Mouse (Mus musculus) liver, embryonic 13.5 days (tissue): ENCODE measurements around the gene Diablo. TPM values are rescaled to one million over a fixed set of nuclear protein-coding genes. Genes with fewer than 3 reads are reported as not detected.
A peak's percentile ranks its signal among the peaks of the same experiment; 100 is the strongest.

Experiments used
- ATAC-seq: fragments of 200-750 bp; cut with Nextera tagmentation; 2 replicates; pipeline ENCODE4 v1.8.0; 2017; ENCODE audit warnings: low read depth, mild to moderate bottlenecking, moderate number of reproducible peaks, moderate library complexity
- DNase-seq: peaks from one replicate; pipeline ENCODE4 v3.0.0; 2022
- H3K27ac ChIP-seq: fragments of 300-500 bp; sonication (generic); 2 replicates; pipeline ENCODE4 v1.5.1; 2015; ENCODE audit warnings: moderate library complexity, mild to moderate bottlenecking, inconsistent platforms
- H3K27me3 ChIP-seq: fragments of 300-500 bp; sonication (generic); 2 replicates; pipeline ENCODE4 v1.6.1; 2015; ENCODE audit warnings: mild to moderate bottlenecking, inconsistent platforms
- H3K36me3 ChIP-seq: fragments of 300-500 bp; sonication (generic); 2 replicates; pipeline ENCODE4 v1.6.1; 2015; ENCODE audit warnings: mild to moderate bottlenecking, inconsistent platforms
- H3K4me1 ChIP-seq: fragments of 300-500 bp; sonication (generic); replicated peaks from 2 replicates; pipeline ENCODE4 v1.6.1; 2015; ENCODE audit warnings: inconsistent platforms
- H3K4me2 ChIP-seq: fragments of 300-500 bp; sonication (generic); 2 replicates; pipeline ENCODE4 v1.6.1; 2015; ENCODE audit warnings: inconsistent platforms, mild to moderate bottlenecking, moderate library complexity
- H3K4me3 ChIP-seq: fragments of 300-500 bp; sonication (generic); replicated peaks from 2 replicates; pipeline ENCODE4 v1.5.1; 2015; ENCODE audit warnings: mild to moderate bottlenecking, inconsistent platforms
- H3K9ac ChIP-seq: fragments of 300-500 bp; sonication (generic); 2 replicates; pipeline ENCODE4 v1.6.1; 2015; ENCODE audit warnings: mild to moderate bottlenecking, inconsistent platforms
- H3K9me3 ChIP-seq: fragments of 300-500 bp; sonication (generic); replicated peaks from 2 replicates; pipeline ENCODE4 v1.6.1; 2016; ENCODE audit warnings: inconsistent platforms
- WGBS: fragments of 180-500 bp; shearing (Covaris S2); methylation state at CpG from one replicate; pipeline ENCODE4 v1.1.7; 2015; ENCODE audit not compliant: insufficient replicate concordance; 5-methylcytosine and 5-hydroxymethylcytosine counted together
- polyA plus RNA-seq: library from polyadenylated mRNA; unstranded; fragments of >200 nt; fragmentation: Nextera tagmentation; extraction: Ambion mirVana; gene quantifications from 2 replicates; pipeline ENCODE4 v1.2.1, GENCODE M21; 2015

The Diablo gene
- polyA plus RNA-seq, 1 experiment from 2014 or later = 67.3 TPM

- H3K9ac ChIP-seq = no peak overlapping the region
- H3K4me1 ChIP-seq = peaks cover 14% of the 10 kb centered on the region
- H3K36me3 ChIP-seq = no peaks in the 10 kb centered on the region
- no peak overlapping the region for H3K4me3 ChIP-seq
- H3K9me3 ChIP-seq = no peaks in the 10 kb centered on the region
- H3K4me2 ChIP-seq = no peak overlapping the region
- ATAC-seq (no peak), DNase-seq (no peak)
- WGBS = 43% methylated on average over 4 of the region's 4 CpGs
- H3K27me3 ChIP-seq = peaks cover 42% of the 10 kb centered on the region
- no peak overlapping the region for H3K27ac ChIP-seq
Observed at GRCm38 (mm10) chr5:123501973-123502372, 22.0 kb downstream of the Diablo start.

- H3K27ac ChIP-seq = no peak overlapping the region
- WGBS = 39% methylated on average over 4 of the region's 4 CpGs
- H3K27me3 ChIP-seq = peaks cover 31% of the 10 kb centered on the region
- no peak for DNase-seq
- no peaks in the 10 kb centered on the region for H3K36me3 ChIP-seq
- no peak overlapping the region for H3K4me3 ChIP-seq
- H3K4me1 ChIP-seq = peaks cover 14% of the 10 kb centered on the region
- no peaks in the 10 kb centered on the region for H3K9me3 ChIP-seq
- H3K4me2 ChIP-seq = no peak overlapping the region
- no peak overlapping the region for H3K9ac ChIP-seq
- no peak for ATAC-seq
Observed at GRCm38 (mm10) chr5:123499717-123500116, 24.3 kb downstream of the Diablo start.

GRCm38 (mm10) chr5:123489935-123490334 lies 34.0 kb downstream of the Diablo start:
- Histone ChIP-seq H3K4me2 (no peak overlapping the region), H3K4me1 (no peaks in the 10 kb centered on the region), H3K4me3 (no peak overlapping the region), H3K27ac (no peak overlapping the region), H3K9me3 (no peaks in the 10 kb centered on the region), H3K27me3 (peaks cover 30% of the 10 kb centered on the region), H3K9ac (no peak overlapping the region), H3K36me3 (no peaks in the 10 kb centered on the region)
- DNase-seq (no peak), ATAC-seq (no peak)
- 55% methylated on average over 9 of the region's 9 CpGs for WGBS

- Histone ChIP-seq H3K9ac (no peak within 1 kb of the TSS), H3K27ac (no peak within 1 kb of the TSS), H3K9me3 (no peaks in the 10 kb centered on the region), H3K36me3 (no peaks in the 10 kb centered on the region), H3K27me3 (peaks cover 30% of the 10 kb centered on the region), H3K4me3 (no peak within 1 kb of the TSS), H3K4me2 (no peak within 1 kb of the TSS), H3K4me1 (no peaks in the 10 kb centered on the region)
- WGBS = 7% methylated on average over 25 of the region's 25 CpGs
- DNase-seq = no peak
- ATAC-seq = no peak
Observed at GRCm38 (mm10) chr5:123489112-123489785, 34.7 kb downstream of the Diablo start, which contains the start of the genes Lrrc43 and Il31. Gene Lrrc43 (plus strand): TSS chr5:123489305. Gene Il31 (minus strand): TSS chr5:123489489.

DNA sequence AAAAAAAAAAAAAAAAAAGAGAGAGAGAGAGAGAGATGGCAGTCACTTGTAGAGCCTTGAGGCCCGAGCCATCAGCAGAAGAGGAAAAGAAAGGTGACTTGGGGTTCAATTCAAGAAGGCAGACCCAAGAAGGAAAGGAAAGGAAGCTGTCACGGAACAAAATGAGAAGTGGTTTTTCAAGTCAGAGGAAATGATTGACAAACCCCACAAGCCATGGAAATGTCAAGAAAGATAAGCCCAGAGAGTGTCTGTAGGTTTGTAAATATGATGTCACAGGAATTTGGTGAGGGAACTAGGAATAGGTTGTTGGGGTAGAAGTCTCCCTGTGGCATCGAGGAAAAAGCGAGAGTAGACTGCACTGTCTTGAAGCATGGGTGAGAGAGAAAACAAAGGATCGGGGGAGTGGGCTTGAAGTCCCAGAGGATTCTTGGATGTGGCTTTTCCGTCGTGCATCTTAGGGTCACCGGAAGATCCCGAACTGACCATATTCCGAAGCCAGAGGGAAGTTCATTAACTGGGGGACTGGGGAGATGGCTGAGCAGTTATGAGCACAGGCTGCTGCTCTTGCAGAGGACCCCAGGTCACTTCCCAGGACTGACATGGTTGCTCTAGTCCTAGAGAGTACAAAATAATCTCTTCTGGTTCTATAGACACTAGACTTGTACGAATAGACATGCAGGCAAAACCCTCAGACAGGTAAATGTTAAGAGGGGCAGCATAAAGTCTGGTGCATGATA lies 36.1 kb downstream of the Diablo start:
- peaks cover 30% of the 10 kb centered on the region for H3K27me3 ChIP-seq
- no peak overlapping the region for H3K27ac ChIP-seq
- no peaks in the 10 kb centered on the region for H3K36me3 ChIP-seq
- DNase-seq (no peak), ATAC-seq (no peak)
- no peak overlapping the region for H3K4me3 ChIP-seq
- no peaks in the 10 kb centered on the region for H3K4me1 ChIP-seq
- H3K9ac ChIP-seq = no peak overlapping the region
- WGBS = 45% methylated on average over 11 of the region's 11 CpGs
- H3K4me2 ChIP-seq = no peak overlapping the region
- no peaks in the 10 kb centered on the region for H3K9me3 ChIP-seq

DNA sequence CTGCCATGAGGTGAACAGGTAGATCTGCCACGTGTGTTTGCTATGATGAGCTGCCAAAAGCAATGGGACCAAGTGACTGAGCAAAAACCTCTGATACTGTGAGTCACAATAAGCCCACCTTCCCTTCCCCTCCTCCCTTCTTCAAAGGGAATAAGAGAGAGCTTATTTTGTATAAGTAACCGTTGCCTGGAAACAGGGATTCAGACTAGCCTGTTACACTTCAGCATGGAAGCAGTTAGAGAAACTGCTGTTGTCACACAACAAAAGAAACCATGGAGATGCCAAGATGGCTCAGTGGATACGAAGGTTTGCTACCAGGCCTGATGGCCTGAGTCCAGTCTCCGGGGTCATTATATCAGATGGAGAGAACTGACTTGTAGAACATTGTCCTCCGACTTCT lies 50.2 kb downstream of the Diablo start:
- DNase-seq (no peak), ATAC-seq (no peak)
- no peak overlapping the region for H3K27ac ChIP-seq
- H3K4me3 ChIP-seq = no peak overlapping the region
- H3K4me2 ChIP-seq = no peak overlapping the region
- H3K9ac ChIP-seq = no peak overlapping the region
- no peaks in the 10 kb centered on the region for H3K27me3 ChIP-seq
- 63% methylated on average over 5 of the region's 5 CpGs for WGBS
- no peaks in the 10 kb centered on the region for H3K9me3 ChIP-seq
- H3K4me1 ChIP-seq = no peaks in the 10 kb centered on the region; the same call in 1 of the 2 replicates
- H3K36me3 ChIP-seq = no peaks in the 10 kb centered on the region

DNA sequence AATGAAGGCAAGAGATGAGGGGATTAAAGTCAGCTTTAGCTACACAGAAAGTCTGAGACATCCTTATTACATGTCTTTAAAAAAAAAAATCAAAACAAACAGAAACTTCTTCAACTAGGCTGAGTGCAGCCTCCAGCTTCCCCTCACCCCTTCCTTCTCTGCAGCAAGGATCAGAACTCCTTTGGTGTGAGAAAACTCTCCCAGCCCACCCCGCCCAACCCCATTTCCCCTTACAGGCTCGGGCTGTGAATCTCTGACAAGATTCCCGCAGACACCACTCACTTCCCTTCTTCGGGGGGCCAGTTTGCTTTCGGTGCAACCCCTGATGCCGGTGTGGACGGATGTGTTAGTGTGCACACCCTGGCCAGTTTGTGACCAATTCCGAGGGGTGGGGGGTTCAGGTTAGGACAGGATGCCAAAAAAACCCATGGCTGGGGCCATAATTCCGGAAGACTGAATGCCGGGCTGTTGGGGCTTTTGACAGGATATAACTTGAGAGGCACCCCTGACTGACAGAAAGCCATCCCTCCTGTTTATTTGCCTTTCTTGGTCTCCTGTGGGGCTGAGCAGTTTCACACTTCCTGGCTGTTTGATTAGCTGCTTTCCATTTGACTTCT lies 53.1 kb downstream of the Diablo start:
- WGBS = 3% methylated on average over 10 of the region's 10 CpGs
- no peak for ATAC-seq
- H3K36me3 ChIP-seq = no peaks in the 10 kb centered on the region
- no peak overlapping the region for H3K27ac ChIP-seq
- no peak overlapping the region for H3K4me3 ChIP-seq
- H3K27me3 ChIP-seq = no peaks in the 10 kb centered on the region
- H3K4me2 ChIP-seq = peak overlapping the region; percentile 43
- DNase-seq = no peak
- no peak overlapping the region for H3K9ac ChIP-seq
- H3K9me3 ChIP-seq = no peaks in the 10 kb centered on the region
- no peaks in the 10 kb centered on the region; the same call in 1 of the 2 replicates for H3K4me1 ChIP-seq

DNA sequence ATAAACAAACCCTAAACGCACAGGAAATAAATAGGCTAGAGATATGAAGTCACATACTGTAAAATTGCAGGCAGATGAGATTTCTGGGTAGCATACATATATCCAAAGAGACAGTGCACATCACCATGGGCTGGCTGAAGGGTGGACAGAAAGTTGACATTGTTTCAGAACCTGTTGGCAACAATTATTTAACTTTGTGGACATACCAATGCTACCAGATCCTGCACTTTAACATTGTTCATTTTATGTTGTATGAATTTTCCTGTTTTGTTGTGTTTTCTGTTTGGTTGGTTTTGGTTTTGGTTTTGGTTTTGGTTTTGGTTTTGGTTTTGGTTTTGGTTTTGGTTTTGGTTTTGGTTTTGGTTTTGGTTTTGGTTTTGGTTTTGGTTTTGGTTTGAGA lies 59.3 kb downstream of the Diablo start:
- 54% methylated on average over 1 of the region's 1 CpGs for WGBS
- no peak overlapping the region for H3K4me3 ChIP-seq
- H3K4me2 ChIP-seq = no peak overlapping the region
- no peaks in the 10 kb centered on the region for H3K36me3 ChIP-seq
- DNase-seq (no peak), ATAC-seq (no peak)
- no peak overlapping the region for H3K9ac ChIP-seq
- H3K27ac ChIP-seq = no peak overlapping the region
- H3K27me3 ChIP-seq = no peaks in the 10 kb centered on the region
- H3K4me1 ChIP-seq = no peaks in the 10 kb centered on the region; the same call in 1 of the 2 replicates
- H3K9me3 ChIP-seq = no peaks in the 10 kb centered on the region

DNA sequence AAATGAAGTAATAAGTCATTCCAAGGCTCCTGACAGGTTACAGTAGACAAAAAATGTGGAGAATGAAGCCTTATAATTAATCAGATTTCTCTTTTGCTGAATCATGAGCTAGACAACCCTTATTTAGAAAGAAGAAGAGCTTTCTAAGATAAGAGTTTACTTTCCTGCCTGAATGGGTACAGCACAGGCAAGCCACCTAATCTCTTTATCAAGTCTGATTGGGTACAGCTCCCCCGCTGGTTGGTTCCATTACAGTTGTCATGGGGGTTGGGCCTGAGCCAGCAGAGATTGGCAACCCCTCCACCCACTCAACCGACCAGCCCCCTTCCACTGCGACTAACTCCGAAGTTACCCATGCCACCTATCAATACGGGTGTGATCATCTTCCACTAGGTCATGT lies 62.6 kb downstream of the Diablo start:
- H3K36me3 ChIP-seq = no peaks in the 10 kb centered on the region
- H3K27ac ChIP-seq = no peak overlapping the region
- WGBS = 29% methylated on average over 5 of the region's 5 CpGs
- H3K4me3 ChIP-seq = no peak overlapping the region
- no peak overlapping the region for H3K9ac ChIP-seq
- no peaks in the 10 kb centered on the region for H3K27me3 ChIP-seq
- DNase-seq (no peak), ATAC-seq (no peak)
- no peak overlapping the region for H3K4me2 ChIP-seq
- no peaks in the 10 kb centered on the region; the same call in 1 of the 2 replicates for H3K4me1 ChIP-seq
- H3K9me3 ChIP-seq = no peaks in the 10 kb centered on the region
